Mouse (Mus musculus) MEL (cell line): ENCODE data around the gene Ncoa3. TPM values are rescaled to one million over a fixed set of nuclear protein-coding genes. Genes with fewer than 3 reads are reported as not detected.

Experiments
- DNase-seq: peaks from one replicate; pipeline ENCODE4 v3.0.0; 2011; ENCODE audit warnings: low read depth, low spot score
- H3K27ac ChIP-seq: 2 replicates; pipeline ENCODE4 v1.5.1; 2012; ENCODE audit warnings: low read depth, mild to moderate bottlenecking, control low read depth, low read length, moderate library complexity; ENCODE audit not compliant: control insufficient read depth
- H3K27me3 ChIP-seq, 2 experiments: fragments of 150-350 bp in 1 of 2; sonication (generic) in 1 of 2; 2 replicates each; pipeline ENCODE4 v1.6.1; 2012; ENCODE audit warnings: low read length in 2 of 2, mild to moderate bottlenecking in 2 of 2, improper control_type of control experiment in 1 of 2, moderate library complexity in 1 of 2; ENCODE audit not compliant: insufficient read depth in 2 of 2, control insufficient read depth in 1 of 2
- H3K36me3 ChIP-seq, 2 experiments: 2 replicates each; pipeline ENCODE4 v1.6.1; 2012 to 2014; ENCODE audit warnings: low read length in 2 of 2, improper control_type of control experiment in 1 of 2, inconsistent platforms in 1 of 2, mild to moderate bottlenecking in 1 of 2; ENCODE audit not compliant: insufficient read depth in 2 of 2, control insufficient read depth in 1 of 2
- H3K4me1 ChIP-seq, 2 experiments: fragments of 150-350 bp in 1 of 2; sonication (generic) in 1 of 2; 2 replicates each; pipeline ENCODE4 v1.6.1; 2012; ENCODE audit warnings: low read length in 2 of 2, improper control_type of control experiment in 1 of 2, mild to moderate bottlenecking in 1 of 2; ENCODE audit not compliant: insufficient read depth in 2 of 2, control insufficient read depth in 1 of 2
- H3K4me3 ChIP-seq, 2 experiments: fragments of 150-350 bp in 1 of 2; sonication (generic) in 1 of 2; 2 replicates each; pipeline ENCODE4 v1.5.1; 2012; ENCODE audit warnings: low read depth in 2 of 2, low read length in 2 of 2, mild to moderate bottlenecking in 2 of 2, moderate library complexity in 2 of 2, control low read depth in 1 of 2, improper control_type of control experiment in 1 of 2; ENCODE audit not compliant: control insufficient read depth in 1 of 2, insufficient read depth in 1 of 2
- H3K79me2 ChIP-seq: 2 replicates; pipeline ENCODE4 v1.6.1; 2012; ENCODE audit warnings: mild to moderate bottlenecking, low read length, moderate library complexity; ENCODE audit not compliant: control insufficient read depth, poor library complexity, insufficient read depth
- H3K9ac ChIP-seq: 2 replicates; pipeline ENCODE4 v1.6.1; 2012; ENCODE audit warnings: low read depth, mild to moderate bottlenecking, control low read depth, low read length, moderate library complexity; ENCODE audit not compliant: control insufficient read depth, poor library complexity, severe bottlenecking
- H3K9me3 ChIP-seq: fragments of 150-350 bp; sonication (generic); replicated peaks from 2 replicates; pipeline ENCODE4 v1.6.1; 2012; ENCODE audit warnings: mild to moderate bottlenecking, low read length, improper control_type of control experiment, moderate library complexity; ENCODE audit not compliant: insufficient read depth
- BHLHE40 ChIP-seq: IDR thresholded peaks from 2 replicates; pipeline ENCODE4 v1.6.1; 2012; ENCODE audit warnings: low read depth, mild to moderate bottlenecking, inconsistent platforms, low read length, improper control_type of control experiment, borderline replicate concordance
- CHD1 ChIP-seq: IDR thresholded peaks from 2 replicates; pipeline ENCODE4 v1.6.1; 2012; ENCODE audit warnings: low read depth, mild to moderate bottlenecking, inconsistent platforms, low read length, improper control_type of control experiment
- CHD2 ChIP-seq: IDR thresholded peaks from 2 replicates; pipeline ENCODE4 v1.6.1; 2011; ENCODE audit warnings: low read length, improper control_type of control experiment
- CTCF ChIP-seq, 3 experiments: IDR thresholded peaks in 2 of 3; conservative IDR thresholded peaks in 1 of 3; 2 replicates each; pipeline ENCODE4 v1.5.1; 2011 to 2012; ENCODE audit warnings: low read length in 3 of 3, low read depth in 2 of 3, mild to moderate bottlenecking in 2 of 3, improper control_type of control experiment in 1 of 3, inconsistent platforms in 1 of 3, mixed read lengths in 1 of 3, moderate library complexity in 1 of 3; ENCODE audit not compliant: control insufficient read depth in 1 of 3, insufficient read depth in 1 of 3, poor library complexity in 1 of 3, severe bottlenecking in 1 of 3
- E2F4 ChIP-seq: IDR thresholded peaks from 2 replicates; pipeline ENCODE4 v1.6.1; 2011; ENCODE audit warnings: low read depth, low read length, improper control_type of control experiment, borderline replicate concordance
- ELF1 ChIP-seq: IDR thresholded peaks from 2 replicates; pipeline ENCODE4 v1.6.1; 2014; ENCODE audit warnings: low read depth, mild to moderate bottlenecking, inconsistent platforms, low read length, improper control_type of control experiment, moderate library complexity
- EP300 ChIP-seq, 2 experiments: IDR thresholded peaks; 2 replicates each; pipeline ENCODE4 v1.6.1; 2011; ENCODE audit warnings: improper control_type of control experiment in 2 of 2, low read length in 2 of 2, low read depth in 1 of 2, mild to moderate bottlenecking in 1 of 2
- ETS1 ChIP-seq: IDR thresholded peaks from 2 replicates; pipeline ENCODE4 v1.6.1; 2012; ENCODE audit warnings: low read depth, mild to moderate bottlenecking, inconsistent platforms, low read length, improper control_type of control experiment, moderate library complexity
- GABPA ChIP-seq: IDR thresholded peaks from 2 replicates; pipeline ENCODE4 v1.6.1; 2012; ENCODE audit warnings: low read depth, mild to moderate bottlenecking, inconsistent platforms, low read length, improper control_type of control experiment, moderate library complexity
- GATA1 ChIP-seq: IDR thresholded peaks from 2 replicates; pipeline ENCODE4 v1.6.1; 2011; ENCODE audit warnings: low read depth, low read length, improper control_type of control experiment
- HCFC1 ChIP-seq: IDR thresholded peaks from 2 replicates; pipeline ENCODE4 v1.6.1; 2012; ENCODE audit warnings: low read depth, mild to moderate bottlenecking, inconsistent platforms, low read length, improper control_type of control experiment, moderate library complexity
- JUND ChIP-seq: IDR thresholded peaks from 2 replicates; pipeline ENCODE4 v1.6.1; 2011; ENCODE audit warnings: low read depth, mild to moderate bottlenecking, improper control_type of control experiment, low read length
- KAT2A ChIP-seq: conservative IDR thresholded peaks from 2 replicates; pipeline ENCODE4 v1.6.1; 2012; ENCODE audit warnings: low read depth, low read length, improper control_type of control experiment, inconsistent platforms
- MAZ ChIP-seq: IDR thresholded peaks from 2 replicates; pipeline ENCODE4 v1.6.1; 2012; ENCODE audit warnings: low read depth, mild to moderate bottlenecking, inconsistent platforms, low read length, improper control_type of control experiment
- MEF2A ChIP-seq: IDR thresholded peaks from 2 replicates; pipeline ENCODE4 v1.6.1; 2014; ENCODE audit warnings: low read depth, mild to moderate bottlenecking, inconsistent platforms, low read length, improper control_type of control experiment; ENCODE audit not compliant: poor library complexity, insufficient replicate concordance, severe bottlenecking; ENCODE audit errors: extremely low read depth
- MXI1 ChIP-seq: IDR thresholded peaks from 2 replicates; pipeline ENCODE4 v1.6.1; 2011; ENCODE audit warnings: mild to moderate bottlenecking, low read depth, low read length, improper control_type of control experiment
- NELFE ChIP-seq: IDR thresholded peaks from 2 replicates; pipeline ENCODE4 v1.6.1; 2011; ENCODE audit warnings: low read depth, low read length, improper control_type of control experiment
- NRF1 ChIP-seq: IDR thresholded peaks from 2 replicates; pipeline ENCODE4 v1.6.1; 2014; ENCODE audit warnings: low read depth, mild to moderate bottlenecking, inconsistent platforms, low read length, improper control_type of control experiment, moderate library complexity; ENCODE audit not compliant: poor library complexity, insufficient read depth, severe bottlenecking
- POLR2A ChIP-seq, 2 experiments: IDR thresholded peaks; 2 replicates each; pipeline ENCODE4 v1.6.1; 2011 to 2012; ENCODE audit warnings: low read length in 2 of 2, mild to moderate bottlenecking in 2 of 2, control low read depth in 1 of 2, improper control_type of control experiment in 1 of 2, low read depth in 1 of 2, moderate library complexity in 1 of 2; ENCODE audit not compliant: control insufficient read depth in 1 of 2, insufficient read depth in 1 of 2, poor library complexity in 1 of 2
- POLR2AphosphoS5 ChIP-seq: IDR thresholded peaks from 2 replicates; pipeline ENCODE4 v1.6.1; 2012; ENCODE audit warnings: low read depth, borderline replicate concordance, mild to moderate bottlenecking, inconsistent platforms, low read length, moderate library complexity, mixed read lengths
- SIN3A ChIP-seq: IDR thresholded peaks from 2 replicates; pipeline ENCODE4 v1.6.1; 2012; ENCODE audit warnings: low read length, improper control_type of control experiment, inconsistent platforms
- SMC3 ChIP-seq: IDR thresholded peaks from 2 replicates; pipeline ENCODE4 v1.6.1; 2011; ENCODE audit warnings: low read depth, low read length, improper control_type of control experiment
- TAL1 ChIP-seq: IDR thresholded peaks from 2 replicates; pipeline ENCODE4 v1.6.1; 2012; ENCODE audit warnings: mild to moderate bottlenecking, inconsistent platforms, low read length, moderate library complexity, mixed read lengths
- TCF12 ChIP-seq: IDR thresholded peaks from 2 replicates; pipeline ENCODE4 v1.6.1; 2014; ENCODE audit warnings: low read depth, mild to moderate bottlenecking, inconsistent platforms, low read length, improper control_type of control experiment, moderate library complexity
- UBTF ChIP-seq: IDR thresholded peaks from 2 replicates; pipeline ENCODE4 v1.6.1; 2012; ENCODE audit warnings: low read depth, mild to moderate bottlenecking, inconsistent platforms, low read length, improper control_type of control experiment, moderate library complexity, borderline replicate concordance; ENCODE audit not compliant: insufficient read depth
- USF2 ChIP-seq, 2 experiments: IDR thresholded peaks; 2 replicates each; pipeline ENCODE4 v1.6.1; 2011 to 2012; ENCODE audit warnings: improper control_type of control experiment in 2 of 2, low read length in 2 of 2, borderline replicate concordance in 1 of 2, inconsistent platforms in 1 of 2, low read depth in 1 of 2, mild to moderate bottlenecking in 1 of 2; ENCODE audit not compliant: insufficient read depth in 1 of 2
- ZC3H11A ChIP-seq: IDR thresholded peaks from 2 replicates; pipeline ENCODE4 v1.6.1; 2012; ENCODE audit warnings: low read depth, mild to moderate bottlenecking, inconsistent platforms, low read length, improper control_type of control experiment
- ZNF384 ChIP-seq: IDR thresholded peaks from 2 replicates; pipeline ENCODE4 v1.6.1; 2012; ENCODE audit warnings: low read depth, mild to moderate bottlenecking, inconsistent platforms, low read length, improper control_type of control experiment
- polyA plus RNA-seq, 2 experiments: library from polyadenylated mRNA; stranded (reverse) in 1 of 2; unstranded in 1 of 2; fragments of >175 nt in 1 of 2; fragments of >200 nt in 1 of 2; gene quantifications; 2 replicates each; pipeline versions ENCODE4 v1.2.1 to v1.2.4; 2012; ENCODE audit warnings: low replicate concordance in 2 of 2, low read depth in 1 of 2; ENCODE audit not compliant: insufficient read length in 2 of 2, insufficient read depth in 1 of 2, missing spikeins in 1 of 2
- total RNA-seq: library from RNA; depleted of rRNA; stranded (reverse); fragments of 300-350 nt; gene quantifications from 2 replicates; pipeline ENCODE4 v1.2.3, GENCODE M21; 2012

Gene Ncoa3
- total and polyA plus RNA-seq, 3 experiments, result 5.7 to 19.8 (median 10.3) TPM

DNA sequence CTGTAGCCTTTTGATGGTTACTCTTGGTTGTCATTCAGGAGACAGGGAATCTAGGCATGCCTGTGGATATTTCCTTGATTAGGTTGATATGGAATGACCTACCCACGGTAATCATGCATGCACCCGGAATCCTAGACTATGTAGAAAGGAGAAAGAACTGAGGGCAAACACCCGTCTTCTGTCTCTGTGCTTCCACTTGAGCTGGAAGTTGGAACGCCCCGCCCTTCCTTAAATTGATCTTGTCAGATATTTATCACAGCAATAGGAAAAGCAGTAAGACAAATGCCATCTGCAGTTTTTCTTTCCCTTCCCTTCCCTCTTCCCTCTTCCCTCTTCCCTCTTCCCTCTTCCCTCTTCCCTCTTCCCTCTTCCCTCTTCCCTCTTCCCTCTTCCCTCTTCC lies 33.5 kb downstream of the Ncoa3 start:
- Histone ChIP-seq H3K27ac (no peak overlapping the region), H3K9me3 (no peaks in the 10 kb centered on the region), H3K4me3 (no peak overlapping the region), H3K79me2 (peaks cover 10% of the 10 kb centered on the region), H3K36me3 (peaks cover 0 to 6% of the 10 kb centered on the region in 2 experiments; a peak in 2 of 4 replicates), H3K4me1 (peaks cover 4 to 5% of the 10 kb centered on the region in 2 experiments; a peak in 2 of 4 replicates), H3K9ac (no peak overlapping the region), H3K27me3 (no peaks in the 10 kb centered on the region)
- DNase-seq, result no peak
- TF ChIP-seq E2F4, result no peak
- no peak for TF ChIP-seq BHLHE40
- TF ChIP-seq CHD2, result no peak
- no peak for TF ChIP-seq TCF12
- TF ChIP-seq MEF2A, result no peak
- TF ChIP-seq TAL1, result no peak
- TF ChIP-seq MAZ, result no peak
- no peak for TF ChIP-seq NELFE
- TF ChIP-seq ZNF384, result no peak
- no peak for TF ChIP-seq UBTF
- no peak for TF ChIP-seq CTCF (IDR thresholded peaks at IDR 0.05 in 2 of 3, conservative IDR thresholded peaks at IDR 0.05 in 1 of 3; ENCODE audit: control insufficient read depth in 1 of 3, insufficient read depth in 1 of 3, low read depth in 2 of 3, low read length in 3 of 3, poor library complexity in 1 of 3, severe bottlenecking in 1 of 3)
- no peak for TF ChIP-seq KAT2A
- TF ChIP-seq NRF1, result no peak
- TF ChIP-seq GATA1, result no peak
- no peak for TF ChIP-seq HCFC1
- TF ChIP-seq EP300 (IDR thresholded peaks at IDR 0.05; ENCODE audit: low read depth in 1 of 2, low read length in 2 of 2), result no peak
- TF ChIP-seq POLR2A (IDR thresholded peaks at IDR 0.05; ENCODE audit: control insufficient read depth in 1 of 2, insufficient read depth in 1 of 2, low read depth in 1 of 2, low read length in 2 of 2, poor library complexity in 1 of 2), result no peak
- TF ChIP-seq JUND, result no peak
- TF ChIP-seq ELF1, result no peak
- TF ChIP-seq ZC3H11A, result no peak

DNA sequence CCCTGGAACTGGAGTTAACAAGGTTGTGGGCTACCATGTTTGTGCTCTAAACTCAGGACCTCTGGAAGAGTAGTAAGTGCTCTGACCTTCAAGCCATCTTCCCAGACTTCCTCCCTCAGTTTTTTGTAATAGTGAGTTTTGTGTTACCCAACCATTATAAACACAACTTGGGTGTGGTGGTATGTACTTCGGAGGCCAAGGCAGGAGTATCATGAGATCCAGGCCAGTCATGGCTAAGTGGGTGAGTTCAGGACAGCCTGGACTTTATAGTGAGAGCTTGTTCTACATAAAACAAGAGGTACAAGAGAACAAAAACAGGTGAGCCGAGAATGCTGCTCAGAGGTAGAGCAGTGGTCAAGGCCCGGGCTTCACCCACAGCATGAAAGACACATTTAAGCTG lies 35.4 kb downstream of the Ncoa3 start:
- Histone ChIP-seq H3K79me2 (peaks cover 10% of the 10 kb centered on the region), H3K9me3 (no peaks in the 10 kb centered on the region), H3K9ac (no peak overlapping the region), H3K4me3 (no peak overlapping the region), H3K4me1 (peaks cover 6 to 10% of the 10 kb centered on the region in 2 experiments; a peak in 2 of 4 replicates), H3K36me3 (peaks cover 0 to 8% of the 10 kb centered on the region in 2 experiments; a peak in 2 of 4 replicates), H3K27ac (no peak overlapping the region), H3K27me3 (no peaks in the 10 kb centered on the region)
- no peak for TF ChIP-seq CTCF (IDR thresholded peaks at IDR 0.05 in 2 of 3, conservative IDR thresholded peaks at IDR 0.05 in 1 of 3; ENCODE audit: control insufficient read depth in 1 of 3, insufficient read depth in 1 of 3, low read depth in 2 of 3, low read length in 3 of 3, poor library complexity in 1 of 3, severe bottlenecking in 1 of 3)
- no peak for TF ChIP-seq SMC3
- TF ChIP-seq MXI1, result no peak
- TF ChIP-seq ELF1, result no peak
- TF ChIP-seq USF2 (IDR thresholded peaks at IDR 0.05; ENCODE audit: borderline replicate concordance in 1 of 2, insufficient read depth in 1 of 2, low read depth in 1 of 2, low read length in 2 of 2), result no peak
- no peak for TF ChIP-seq KAT2A
- no peak for TF ChIP-seq GATA1
- TF ChIP-seq CHD1, result no peak
- TF ChIP-seq SIN3A, result no peak
- no peak for TF ChIP-seq GABPA
- TF ChIP-seq POLR2AphosphoS5, result no peak
- TF ChIP-seq ETS1, result no peak
- no peak for DNase-seq
